Mouse (Mus musculus): ENCODE measurements at regions not wholly inside any gene's neighbourhood (a gene's known extent, or its start where the extent isn't known, plus 50 kb on each side); places are given as distances from the start of the nearest gene placed in this dataset.

DNA sequence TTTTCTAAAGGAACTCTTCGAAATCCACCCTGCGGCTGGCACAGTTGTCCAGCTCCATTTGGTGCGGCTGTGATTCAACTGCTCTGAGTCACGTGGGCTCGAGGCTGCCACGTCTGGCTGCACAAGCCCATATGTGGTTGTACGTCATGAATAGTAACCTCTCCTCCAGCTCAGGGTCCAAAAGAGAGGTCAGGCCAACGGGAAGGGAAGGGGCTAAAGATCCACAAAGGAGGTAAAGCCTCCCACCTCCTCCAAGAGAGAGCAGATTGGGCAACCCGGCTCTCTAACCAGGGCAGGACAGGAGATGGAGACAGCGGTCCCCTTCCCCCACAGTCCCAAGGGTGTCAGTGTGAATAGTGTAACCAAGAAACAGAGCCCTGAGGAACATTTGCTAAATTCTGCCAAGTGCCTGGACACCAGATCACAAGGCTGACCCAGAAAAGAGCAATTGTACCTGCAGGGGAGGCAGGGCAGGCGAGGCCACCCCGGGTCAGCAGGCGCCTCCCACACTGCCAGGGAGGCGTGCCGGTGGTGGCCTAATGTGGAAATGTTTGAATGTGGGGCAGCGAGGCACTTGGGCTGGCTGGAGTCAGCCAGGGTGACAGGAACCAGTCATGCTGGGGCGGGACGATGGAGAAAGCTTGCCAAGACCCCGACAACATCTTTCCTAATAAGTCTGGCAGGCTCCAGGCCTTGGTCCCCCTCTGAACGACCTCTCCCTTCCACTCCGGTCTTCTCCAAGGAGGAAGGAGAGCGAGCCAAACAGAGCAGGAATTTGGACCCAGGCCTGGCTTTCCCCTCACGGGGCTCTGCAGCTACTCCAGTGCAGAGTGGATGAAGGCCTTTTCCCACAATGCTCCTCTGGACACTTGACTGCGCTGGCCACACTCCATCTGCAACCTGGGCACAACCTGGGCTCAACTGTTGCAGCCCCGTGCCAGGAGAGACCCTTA, 142.0 kb upstream of the Irf2bp2 start:
- Histone ChIP-seq H3K9ac (peak overlapping the region; percentile 33; the same call in 1 of the 2 replicates), H3K36me3 (no peaks in the 10 kb centered on the region), H3K27ac (peak overlapping the region; percentile 88), H3K4me1 (replicated peaks) (peaks cover 22% of the 10 kb centered on the region), H3K9me3 (replicated peaks) (no peaks in the 10 kb centered on the region), H3K4me2 (no peak overlapping the region), H3K4me3 (replicated peaks) (no peak overlapping the region), H3K27me3 (no peaks in the 10 kb centered on the region)
- 54% methylated on average over 23 of the region's 25 CpGs for WGBS (ENCODE audit: insufficient replicate concordance)
- DNase-seq (no peak), ATAC-seq (ENCODE audit: low read depth) (peak; percentile 37)

GRCm38 (mm10) chr8:126734743-126735487, 141.1 kb upstream of the Irf2bp2 start:
- no peaks in the 10 kb centered on the region for H3K9me3 ChIP-seq (replicated peaks)
- no peaks in the 10 kb centered on the region for H3K36me3 ChIP-seq
- no peak overlapping the region for H3K4me3 ChIP-seq (replicated peaks)
- no peak for DNase-seq
- peak overlapping the region; percentile 88; the same call in 1 of the 2 replicates for H3K27ac ChIP-seq
- H3K4me1 ChIP-seq (replicated peaks) = peaks cover 22% of the 10 kb centered on the region
- H3K9ac ChIP-seq = no peak overlapping the region
- WGBS (ENCODE audit: insufficient replicate concordance) = 53% methylated on average over 7 of the region's 7 CpGs
- no peak for ATAC-seq (ENCODE audit: low read depth)
- H3K27me3 ChIP-seq = no peaks in the 10 kb centered on the region
- no peak overlapping the region for H3K4me2 ChIP-seq

DNA sequence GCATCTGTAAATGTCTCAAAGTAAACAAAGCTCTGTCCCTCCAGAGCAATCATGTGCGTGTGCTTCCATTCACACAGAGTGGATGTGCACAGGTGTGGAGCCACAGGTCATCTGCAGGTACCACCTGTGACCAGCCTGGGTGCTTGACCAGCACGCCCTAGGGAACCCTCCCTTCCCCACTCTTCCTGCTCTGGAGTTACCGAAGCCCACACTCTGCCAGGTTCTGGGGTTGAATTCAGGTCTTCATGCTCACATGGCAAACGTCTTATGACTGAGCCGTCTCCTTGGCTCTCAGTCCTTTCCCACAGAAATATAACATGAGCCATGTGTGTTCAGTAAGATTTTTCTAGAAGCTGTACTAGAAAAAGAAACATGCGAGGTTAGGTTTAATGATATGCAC, 140.0 kb upstream of the Irf2bp2 start:
- no peak overlapping the region for H3K27ac ChIP-seq
- DNase-seq = no peak

DNA sequence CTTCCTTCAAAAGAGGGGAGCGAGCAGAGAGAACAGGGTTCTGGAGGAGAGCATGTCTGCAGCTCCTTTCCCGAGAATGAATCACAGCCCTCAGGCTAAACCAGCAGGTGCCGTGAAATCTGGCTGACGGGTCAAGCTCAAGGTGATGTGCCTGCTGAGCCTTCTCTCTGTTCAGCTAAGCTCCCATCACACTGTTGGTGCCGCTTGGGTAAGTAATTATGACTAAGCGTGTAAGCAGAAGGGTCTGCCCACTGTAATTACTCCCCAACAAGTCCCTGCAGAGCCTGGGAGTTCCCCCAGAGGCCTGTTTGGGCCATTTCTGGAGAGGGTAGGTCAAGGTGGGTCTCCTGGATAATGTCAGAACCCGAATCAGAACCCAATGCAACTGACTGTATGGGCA, 139.5 kb upstream of the Irf2bp2 start:
- WGBS (ENCODE audit: insufficient replicate concordance) = 68% methylated on average over 7 of the region's 7 CpGs
- H3K9ac ChIP-seq = no peak overlapping the region
- peaks cover 22% of the 10 kb centered on the region for H3K4me1 ChIP-seq (replicated peaks)
- no peaks in the 10 kb centered on the region for H3K27me3 ChIP-seq
- no peak overlapping the region for H3K27ac ChIP-seq
- no peak overlapping the region for H3K4me3 ChIP-seq (replicated peaks)
- H3K4me2 ChIP-seq = no peak overlapping the region
- no peaks in the 10 kb centered on the region for H3K9me3 ChIP-seq (replicated peaks)
- no peaks in the 10 kb centered on the region for H3K36me3 ChIP-seq
- DNase-seq (no peak), ATAC-seq (ENCODE audit: low read depth) (no peak)

More for the DNA sequence above, 140.0 kb upstream of the Irf2bp2 start:
- Histone ChIP-seq H3K4me3 (replicated peaks) (no peak overlapping the region), H3K4me1 (replicated peaks) (peaks cover 22% of the 10 kb centered on the region), H3K27me3 (no peaks in the 10 kb centered on the region), H3K9me3 (replicated peaks) (no peaks in the 10 kb centered on the region), H3K36me3 (no peaks in the 10 kb centered on the region), H3K4me2 (no peak overlapping the region), H3K9ac (no peak overlapping the region)
- WGBS (ENCODE audit: insufficient replicate concordance) = 70% methylated on average over 6 of the region's 6 CpGs
- no peak for ATAC-seq (ENCODE audit: low read depth)

GRCm38 (mm10) chr8:126730017-126730631, 136.3 kb upstream of the Irf2bp2 start:
- Histone ChIP-seq H3K4me2 (no peak overlapping the region), H3K9ac (no peak overlapping the region), H3K27me3 (no peaks in the 10 kb centered on the region), H3K36me3 (no peaks in the 10 kb centered on the region), H3K27ac (no peak overlapping the region), H3K9me3 (replicated peaks) (no peaks in the 10 kb centered on the region), H3K4me1 (replicated peaks) (peaks cover 3% of the 10 kb centered on the region; the same call in 1 of the 2 replicates), H3K4me3 (replicated peaks) (no peak overlapping the region)
- WGBS (ENCODE audit: insufficient replicate concordance) = 60% methylated on average over 2 of the region's 3 CpGs
- no peak for ATAC-seq (ENCODE audit: low read depth)
- DNase-seq = no peak

DNA sequence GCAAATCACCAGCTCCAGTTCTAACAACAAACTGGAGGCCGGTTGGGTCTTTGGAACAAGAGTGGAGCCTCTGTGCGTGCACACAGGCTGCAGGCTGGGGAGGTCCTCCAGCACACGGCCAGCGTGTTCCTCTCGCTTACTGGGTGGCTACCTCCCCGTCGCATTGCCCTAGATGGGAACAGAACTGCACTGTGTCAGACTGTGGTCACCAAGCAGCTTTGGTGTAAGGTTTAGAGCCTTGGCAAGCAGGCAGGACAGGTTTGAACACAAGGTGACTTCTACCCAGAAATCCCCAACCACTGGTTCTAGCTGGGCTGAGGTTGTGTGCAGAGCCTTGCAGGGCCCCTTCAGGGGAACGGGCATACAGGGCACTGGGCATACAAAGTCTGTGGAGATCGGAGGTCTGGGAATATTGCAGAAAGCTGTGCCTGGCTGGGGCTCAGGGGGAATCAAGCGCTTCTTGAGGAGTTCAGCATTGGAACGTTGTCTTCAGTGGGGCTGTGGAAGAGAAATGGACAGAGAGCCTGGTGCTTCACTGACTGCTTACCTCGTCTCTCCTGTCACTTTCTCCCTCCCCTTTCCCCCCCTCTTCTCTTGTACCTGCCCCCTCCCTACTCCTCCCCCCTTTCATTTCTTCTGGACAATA, 135.3 kb upstream of the Irf2bp2 start:
- Histone ChIP-seq H3K4me3 (replicated peaks) (no peak overlapping the region), H3K4me2 (no peak overlapping the region), H3K4me1 (replicated peaks) (no peaks in the 10 kb centered on the region), H3K27me3 (no peaks in the 10 kb centered on the region), H3K27ac (no peak overlapping the region), H3K9ac (no peak overlapping the region), H3K9me3 (replicated peaks) (no peaks in the 10 kb centered on the region), H3K36me3 (no peaks in the 10 kb centered on the region)
- ATAC-seq (ENCODE audit: low read depth) = no peak
- 66% methylated on average over 12 of the region's 12 CpGs for WGBS (ENCODE audit: insufficient replicate concordance)
- no peak for DNase-seq

GRCm38 (mm10) chr8:126728135-126728534, 134.3 kb upstream of the Irf2bp2 start:
- H3K9me3 ChIP-seq (replicated peaks) = no peaks in the 10 kb centered on the region
- DNase-seq (no peak), ATAC-seq (ENCODE audit: low read depth) (no peak)
- 71% methylated on average over 5 of the region's 5 CpGs for WGBS (ENCODE audit: insufficient replicate concordance)
- H3K27ac ChIP-seq = no peak overlapping the region
- H3K4me2 ChIP-seq = no peak overlapping the region
- no peaks in the 10 kb centered on the region for H3K27me3 ChIP-seq
- no peaks in the 10 kb centered on the region for H3K36me3 ChIP-seq
- no peak overlapping the region for H3K4me3 ChIP-seq (replicated peaks)
- no peak overlapping the region for H3K9ac ChIP-seq
- no peaks in the 10 kb centered on the region for H3K4me1 ChIP-seq (replicated peaks)

DNA sequence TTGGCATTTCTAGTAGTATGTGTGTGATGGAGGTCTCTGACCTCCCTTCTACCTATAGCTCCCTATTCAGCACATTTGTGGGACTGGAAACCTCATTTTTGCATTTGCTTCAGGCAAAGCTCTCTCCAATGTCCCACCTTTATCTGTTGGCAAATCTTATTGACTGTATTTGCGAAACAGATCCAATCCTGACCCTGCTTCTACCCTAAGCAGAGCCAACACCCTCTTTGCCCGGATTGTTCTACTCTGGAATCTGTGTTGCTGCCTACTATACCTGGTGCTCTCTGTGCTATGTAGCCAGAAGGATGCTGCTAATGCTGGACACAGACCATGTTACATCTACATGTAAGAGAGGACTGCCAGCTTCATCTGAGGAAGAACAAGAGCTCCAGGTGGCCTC, 133.3 kb upstream of the Irf2bp2 start:
- ATAC-seq (ENCODE audit: low read depth) = no peak
- 64% methylated on average over 2 of the region's 2 CpGs for WGBS (ENCODE audit: insufficient replicate concordance)

DNA sequence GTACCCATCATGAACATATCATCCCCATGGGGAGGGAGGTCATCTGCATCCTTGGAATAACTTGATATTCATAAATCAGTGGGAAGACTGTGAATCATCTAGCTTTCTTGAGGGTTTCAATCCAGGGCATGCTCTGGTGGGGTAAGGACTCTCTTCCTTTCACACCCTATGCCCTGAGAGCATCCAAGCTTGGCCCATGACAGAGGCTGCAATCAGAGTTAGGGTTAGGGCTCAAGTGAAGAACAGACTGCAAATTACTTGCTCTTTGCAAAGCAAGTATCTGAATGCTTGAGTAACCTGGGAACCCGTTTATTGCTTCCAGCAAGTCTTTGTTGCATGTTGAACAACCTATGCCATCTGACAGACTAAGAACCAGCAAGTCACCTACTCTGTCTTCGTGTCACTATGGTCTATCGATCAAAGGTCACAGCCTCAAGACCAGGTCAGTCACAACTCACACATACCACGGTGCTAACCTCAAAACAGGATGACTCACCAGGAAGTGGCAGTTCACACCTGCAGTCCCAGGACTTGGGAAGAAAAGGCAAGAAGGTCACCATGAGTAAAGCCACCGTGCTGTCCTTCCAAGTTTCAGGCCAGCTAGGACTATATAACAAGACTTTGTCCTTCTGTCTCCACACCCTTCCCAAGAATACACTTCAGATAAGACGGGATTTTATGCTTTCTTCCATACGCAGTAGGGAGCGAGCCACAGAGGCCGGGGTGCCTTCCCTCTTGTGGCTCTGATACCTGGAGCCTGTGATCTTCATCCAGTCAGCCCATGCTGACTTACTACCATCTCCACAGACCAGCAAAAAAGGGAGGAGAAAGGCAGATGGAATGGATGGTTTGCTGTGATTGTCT, 129.7 kb upstream of the Irf2bp2 start:
- no peak for ATAC-seq (ENCODE audit: low read depth)
- Histone ChIP-seq H3K27me3 (no peaks in the 10 kb centered on the region), H3K9ac (no peak overlapping the region), H3K9me3 (replicated peaks) (no peaks in the 10 kb centered on the region), H3K36me3 (no peaks in the 10 kb centered on the region), H3K4me3 (replicated peaks) (no peak overlapping the region), H3K27ac (no peak overlapping the region), H3K4me2 (no peak overlapping the region), H3K4me1 (replicated peaks) (peaks cover 7% of the 10 kb centered on the region)
- no peak for DNase-seq
- 58% methylated on average over 9 of the region's 9 CpGs for WGBS (ENCODE audit: insufficient replicate concordance)

More for the DNA sequence above, 133.3 kb upstream of the Irf2bp2 start:
- Histone ChIP-seq H3K36me3 (no peaks in the 10 kb centered on the region), H3K27ac (no peak overlapping the region), H3K4me3 (replicated peaks) (no peak overlapping the region), H3K9ac (no peak overlapping the region), H3K4me1 (replicated peaks) (no peaks in the 10 kb centered on the region), H3K9me3 (replicated peaks) (no peaks in the 10 kb centered on the region), H3K4me2 (no peak overlapping the region), H3K27me3 (no peaks in the 10 kb centered on the region)
- DNase-seq = no peak

GRCm38 (mm10) chr8:126721621-126722020, 127.8 kb upstream of the Irf2bp2 start:
- no peak overlapping the region for H3K27ac ChIP-seq
- 66% methylated on average over 10 of the region's 10 CpGs for WGBS (ENCODE audit: insufficient replicate concordance)

More at GRCm38 (mm10) chr8:126721621-126722020, 127.8 kb upstream of the Irf2bp2 start:
- no peak for DNase-seq
- Histone ChIP-seq H3K4me1 (replicated peaks) (peaks cover 7% of the 10 kb centered on the region), H3K9me3 (replicated peaks) (no peaks in the 10 kb centered on the region), H3K27me3 (no peaks in the 10 kb centered on the region), H3K9ac (no peak overlapping the region), H3K36me3 (no peaks in the 10 kb centered on the region), H3K4me2 (no peak overlapping the region), H3K4me3 (replicated peaks) (no peak overlapping the region)
- no peak for ATAC-seq (ENCODE audit: low read depth)

Measured in liver, embryonic 13.5 days (tissue).